Mouse (Mus musculus): Measurements from ENCODE around the gene Adgrb3.

Gene Adgrb3

GRCm38 (mm10) chr1:25229245-25229750 is 600.2 kb downstream of the Adgrb3 start:
- no peak for DNase-seq

- peak; percentile 60 for DNase-seq
Measured at GRCm38 (mm10) chr1:25228381-25229244, 600.9 kb downstream of the Adgrb3 start.

- DNase-seq = no peak
Measured at GRCm38 (mm10) chr1:25227880-25228279, 601.6 kb downstream of the Adgrb3 start.

GRCm38 (mm10) chr1:25204636-25205035 is 624.9 kb downstream of the Adgrb3 start:
- no peak for DNase-seq

GRCm38 (mm10) chr1:25199392-25199791 is 630.1 kb downstream of the Adgrb3 start:
- no peak for DNase-seq

- no peak for DNase-seq
Measured at GRCm38 (mm10) chr1:25191986-25192385, 637.5 kb downstream of the Adgrb3 start.

- no peak for DNase-seq
Measured at GRCm38 (mm10) chr1:25189261-25189660, 640.2 kb downstream of the Adgrb3 start.

GRCm38 (mm10) chr1:25185909-25186308 is 643.6 kb downstream of the Adgrb3 start:
- no peak for DNase-seq

GRCm38 (mm10) chr1:25181881-25182280 is 647.6 kb downstream of the Adgrb3 start:
- no peak for DNase-seq

GRCm38 (mm10) chr1:25180615-25181014 is 648.9 kb downstream of the Adgrb3 start:
- no peak for DNase-seq

GRCm38 (mm10) chr1:25179860-25180582 is 649.5 kb downstream of the Adgrb3 start:
- DNase-seq = no peak

- DNase-seq = no peak
Measured at GRCm38 (mm10) chr1:25178347-25179130, 651.0 kb downstream of the Adgrb3 start.

GRCm38 (mm10) chr1:25167120-25167519 is 662.4 kb downstream of the Adgrb3 start:
- DNase-seq = no peak

- DNase-seq = no peak
Measured at GRCm38 (mm10) chr1:25166036-25166796, 663.3 kb downstream of the Adgrb3 start.

GRCm38 (mm10) chr1:25163561-25163960 is 665.9 kb downstream of the Adgrb3 start:
- DNase-seq = no peak

GRCm38 (mm10) chr1:25146206-25146605 is 683.3 kb downstream of the Adgrb3 start:
- DNase-seq = no peak

GRCm38 (mm10) chr1:25132150-25132824 is 697.2 kb downstream of the Adgrb3 start:
- DNase-seq = no peak

GRCm38 (mm10) chr1:25115512-25115911 is 714.0 kb downstream of the Adgrb3 start:
- DNase-seq = no peak

GRCm38 (mm10) chr1:25107500-25108101 is 721.9 kb downstream of the Adgrb3 start:
- DNase-seq = no peak

- no peak for DNase-seq
Measured at GRCm38 (mm10) chr1:25106679-25107078, 722.8 kb downstream of the Adgrb3 start.

- DNase-seq = peak; percentile 87
Measured at GRCm38 (mm10) chr1:25105367-25105766, 724.1 kb downstream of the Adgrb3 start.

All from kidney, adult 9 months (tissue).